Mouse (Mus musculus): ENCODE data around the gene Slc1a1.

The Slc1a1 gene

GRCm38 (mm10) chr19:28834798-28835499 lies at the start of gene Slc1a1:
Slc1a1 (plus strand) TSS chr19:28835049.
- DNase-seq: peak; percentile 85

DNA sequence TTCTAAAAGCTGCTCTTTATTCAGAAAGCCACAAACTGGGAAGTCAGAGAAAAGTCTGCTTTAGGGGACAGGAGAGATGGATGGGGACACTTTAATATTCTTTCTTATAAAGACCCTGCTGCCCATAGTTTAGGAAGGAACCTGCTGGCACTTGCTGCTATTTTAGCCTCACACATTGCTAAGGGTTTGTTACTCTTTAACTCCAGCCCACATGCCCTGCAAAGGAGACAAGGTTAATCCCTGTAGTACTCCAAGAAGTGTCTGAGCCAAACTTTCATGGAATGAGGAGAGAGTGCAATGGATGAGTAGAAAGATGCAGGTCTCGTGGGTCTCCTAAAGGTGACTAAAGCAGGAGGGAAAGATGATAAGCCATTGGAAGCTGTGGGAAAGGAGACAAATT lies 44.7 kb upstream of the Slc1a1 start:
- DNase-seq: no peak

DNA sequence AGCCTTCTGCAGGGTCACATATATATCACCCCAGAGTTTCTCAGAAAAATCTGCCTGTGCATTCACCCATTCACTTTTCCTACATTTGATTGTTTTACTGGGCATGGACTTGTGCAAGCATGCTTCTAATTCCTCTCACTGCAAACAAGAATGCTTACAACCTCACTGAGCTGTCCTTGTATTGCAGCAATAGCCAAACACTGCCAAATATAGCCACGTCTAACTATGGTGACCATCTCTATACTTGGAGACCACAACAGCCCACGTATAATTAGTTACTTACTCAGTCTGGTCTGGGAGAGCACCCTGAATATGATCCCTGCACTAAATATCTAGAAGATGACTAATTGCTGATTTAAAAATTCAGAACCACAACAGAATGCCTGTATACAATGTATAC lies 41.5 kb upstream of the Slc1a1 start:
- DNase-seq: no peak

DNA sequence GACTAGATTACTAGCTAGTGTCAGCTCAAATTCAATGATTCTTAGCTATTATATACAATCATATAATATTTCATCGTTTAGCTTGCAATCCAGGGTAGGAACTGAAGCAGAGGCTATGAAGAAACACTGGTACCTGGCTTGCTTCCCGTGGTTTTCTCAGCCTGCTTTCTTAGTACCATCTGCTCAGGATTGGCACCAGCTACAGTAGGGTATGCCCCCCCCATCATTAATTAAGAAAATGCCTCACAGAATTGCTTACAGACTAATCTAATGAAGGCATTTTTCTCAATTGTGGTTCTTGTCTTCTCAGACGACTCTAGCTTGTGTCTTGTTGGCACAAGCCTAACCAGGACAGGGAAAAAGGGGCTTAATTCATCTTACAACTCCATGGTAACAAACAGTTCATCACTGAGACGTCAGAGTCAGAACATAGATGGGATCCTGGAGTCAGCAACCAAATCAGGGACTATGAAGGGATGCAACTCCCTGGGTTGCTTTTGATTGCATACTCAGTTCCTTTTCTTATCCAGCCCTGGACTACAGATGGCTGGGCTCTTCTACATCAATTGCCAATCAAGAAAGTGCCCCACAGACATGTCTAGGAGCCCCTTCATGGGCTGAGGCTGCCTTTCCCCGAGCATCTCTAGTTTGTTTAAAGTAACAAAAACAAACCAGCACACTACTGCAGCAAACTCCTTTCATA lies 38.6 kb upstream of the Slc1a1 start:
- no peak for DNase-seq

DNA sequence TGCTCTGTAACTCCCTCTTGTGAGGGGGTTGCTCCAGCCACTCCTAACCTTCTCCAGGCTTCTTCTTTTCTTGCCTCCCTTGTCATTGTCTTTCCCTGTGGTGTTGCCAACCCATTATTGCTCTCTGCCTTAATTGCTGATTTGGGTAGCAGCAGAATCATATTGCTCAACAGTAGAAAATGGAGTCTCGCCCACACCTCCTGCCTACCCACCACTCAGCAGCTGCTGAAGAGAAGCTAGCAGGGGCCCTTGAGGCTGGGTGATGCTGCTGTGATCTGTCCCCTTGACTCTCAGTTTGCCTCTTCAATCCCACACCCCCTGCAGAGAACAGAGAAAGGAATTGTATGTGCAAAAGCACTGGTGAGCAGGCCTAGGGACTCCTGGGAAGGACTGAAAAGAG lies 37.9 kb upstream of the Slc1a1 start:
- DNase-seq: no peak

DNA sequence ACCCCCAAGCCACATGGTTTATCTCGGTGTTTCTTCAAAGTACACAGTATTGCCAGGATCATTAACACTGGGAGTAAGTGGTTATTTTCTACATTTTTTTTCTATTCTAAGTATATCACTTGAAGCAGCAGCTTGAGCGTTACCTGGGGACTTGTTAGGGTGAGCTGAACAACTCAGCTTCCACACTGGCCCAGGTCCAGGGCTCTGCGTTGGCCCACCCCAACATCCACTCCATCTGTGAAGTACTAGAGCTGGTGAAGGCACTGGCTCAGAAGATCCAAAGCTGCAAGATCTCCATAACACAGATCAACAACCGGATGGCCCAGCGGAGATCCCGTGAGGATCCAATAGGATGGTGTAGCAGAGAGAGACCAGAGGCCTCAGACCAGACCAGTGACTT lies 37.2 kb upstream of the Slc1a1 start:
- DNase-seq: no peak

GRCm38 (mm10) chr19:28800448-28800847 lies 34.4 kb upstream of the Slc1a1 start:
- no peak for DNase-seq

GRCm38 (mm10) chr19:28806276-28806675 lies 28.6 kb upstream of the Slc1a1 start:
- no peak for DNase-seq

DNA sequence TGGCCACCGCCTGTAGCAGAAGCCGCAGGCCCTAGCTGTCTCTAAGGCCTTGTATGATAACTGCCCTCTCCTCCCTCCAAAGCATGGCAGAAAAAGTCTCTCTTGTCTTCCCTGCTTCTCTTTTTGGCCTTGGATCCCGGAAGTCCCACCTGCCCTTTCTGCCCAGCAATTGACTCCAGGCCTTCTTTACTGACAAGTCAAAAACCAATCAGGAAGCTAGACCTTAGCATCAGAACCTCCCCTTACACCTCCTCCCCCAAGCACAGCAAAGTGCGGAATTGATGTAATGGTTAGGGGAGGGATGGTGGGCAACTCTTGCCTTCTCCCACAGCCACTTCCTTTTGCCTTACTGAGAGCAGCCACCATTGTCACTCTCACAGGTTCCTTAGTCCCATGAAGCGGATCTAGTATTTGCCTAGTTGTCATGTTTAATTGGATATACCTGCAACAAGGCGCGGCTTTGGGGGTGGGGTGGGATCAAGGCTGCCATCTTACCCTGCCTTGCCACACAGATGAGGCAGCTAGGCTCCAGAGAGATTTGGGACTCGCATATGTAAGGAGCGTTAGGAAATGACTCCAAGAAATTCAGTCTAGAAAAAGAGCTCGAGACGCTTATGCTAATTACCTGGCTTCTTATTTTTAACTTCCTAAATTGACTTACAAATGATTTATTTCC lies 27.9 kb upstream of the Slc1a1 start:
- no peak for DNase-seq

GRCm38 (mm10) chr19:28807497-28807871 lies 27.4 kb upstream of the Slc1a1 start:
- DNase-seq: no peak

DNA sequence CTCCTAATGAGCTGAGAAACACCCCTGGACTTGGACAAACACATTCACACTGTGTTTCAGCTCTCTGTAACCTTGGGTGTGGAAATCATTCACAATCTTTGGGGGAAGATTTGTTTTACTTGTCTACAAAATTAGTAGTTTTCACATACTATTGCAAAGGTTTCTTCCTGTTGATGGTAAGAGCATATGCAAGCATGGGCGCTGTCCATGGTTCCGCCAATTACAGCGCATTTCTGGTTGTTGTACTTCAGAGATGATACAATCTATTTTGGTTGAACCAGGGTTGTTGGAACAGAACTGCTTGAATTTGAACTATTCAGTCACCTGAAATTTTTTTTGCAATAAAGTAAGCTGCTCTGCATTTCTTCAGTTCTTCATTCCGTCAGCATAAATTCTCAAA lies 16.6 kb upstream of the Slc1a1 start:
- DNase-seq: no peak

- no peak for DNase-seq
Observed at GRCm38 (mm10) chr19:28827697-28828328, 7.0 kb upstream of the Slc1a1 start.

GRCm38 (mm10) chr19:28831324-28831723 lies 3.5 kb upstream of the Slc1a1 start:
- no peak for DNase-seq

GRCm38 (mm10) chr19:28832605-28833004 lies 2.2 kb upstream of the Slc1a1 start:
- no peak for DNase-seq

- peak; percentile 7 for DNase-seq
Observed at GRCm38 (mm10) chr19:28834388-28834787, 461 bp upstream of the Slc1a1 start.

- DNase-seq: peak; percentile 10
Observed at GRCm38 (mm10) chr19:28835500-28835864, 633 bp downstream of the Slc1a1 start.

- DNase-seq: no peak
Observed at GRCm38 (mm10) chr19:28836116-28836515, 1.3 kb downstream of the Slc1a1 start.

- no peak for DNase-seq
Observed at GRCm38 (mm10) chr19:28836651-28837410, 2.0 kb downstream of the Slc1a1 start.

- DNase-seq: no peak
Observed at GRCm38 (mm10) chr19:28838796-28839195, 3.9 kb downstream of the Slc1a1 start.

DNA sequence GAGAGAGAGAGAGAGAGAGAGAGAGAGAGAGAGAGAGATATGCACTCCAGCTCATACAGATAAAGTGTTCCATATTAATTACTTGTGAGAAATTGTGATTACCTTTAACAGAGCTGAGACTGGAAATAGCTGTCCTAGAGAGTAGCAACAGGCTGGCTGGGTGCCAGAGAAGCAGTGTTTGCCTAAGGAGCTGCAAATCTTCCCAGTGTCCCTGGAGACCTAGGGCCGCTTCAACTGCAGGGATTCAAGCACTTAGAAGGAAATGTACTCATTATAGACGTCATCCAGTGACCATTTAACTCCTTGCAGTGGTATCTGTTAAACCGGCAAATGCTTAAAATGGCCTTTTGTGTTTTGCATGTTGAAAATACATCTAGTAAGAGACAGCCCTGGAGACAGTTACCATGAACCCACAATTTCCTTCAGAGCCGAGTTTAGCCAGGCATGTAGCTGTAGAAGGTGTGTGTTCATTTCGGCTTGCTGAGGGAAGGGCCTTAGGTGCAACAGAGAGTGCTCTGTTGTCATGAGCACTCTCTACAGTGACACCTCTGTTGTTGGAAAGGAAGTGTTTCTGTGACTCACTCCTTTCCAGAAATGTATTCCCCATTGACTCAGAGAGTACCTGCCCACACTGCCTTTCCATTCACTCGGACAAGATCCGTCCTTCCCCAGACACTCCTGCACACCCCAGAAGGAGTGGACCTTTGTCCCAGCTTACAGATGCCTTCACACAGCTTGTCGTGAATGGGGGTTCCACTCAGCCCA lies 10.3 kb downstream of the Slc1a1 start:
- DNase-seq: peak; percentile 43

- DNase-seq: no peak
Observed at GRCm38 (mm10) chr19:28850510-28850909, 15.7 kb downstream of the Slc1a1 start.

DNA sequence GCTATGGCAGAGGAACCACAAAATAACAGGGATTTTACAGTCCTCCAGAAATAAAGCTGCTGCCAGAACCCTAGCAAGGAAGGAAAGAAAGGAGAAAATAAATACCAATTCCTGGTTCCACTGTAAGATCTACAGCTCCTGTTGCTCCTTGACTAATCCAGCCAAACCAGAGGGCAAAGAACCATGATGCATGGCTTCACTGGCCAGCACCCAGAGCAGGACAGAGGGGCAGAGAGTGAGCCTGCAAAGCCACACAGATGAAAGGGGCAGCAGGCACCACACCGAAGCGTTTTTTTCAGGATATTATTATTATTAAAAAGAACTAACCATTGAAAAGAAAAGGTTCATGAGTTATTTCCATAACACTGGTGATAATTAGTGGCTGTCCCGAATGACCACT lies 17.2 kb downstream of the Slc1a1 start:
- no peak for DNase-seq
